Mouse (Mus musculus) ES-Bruce4 (cell line): ENCODE measurements around the gene Gm49342. TPM values are rescaled to one million over a fixed set of nuclear protein-coding genes. Genes with fewer than 3 reads are reported as not detected.
"Not testable (repeated sequence)": the region's sequence is repeated elsewhere in the genome, so short reads cannot be mapped to it uniquely, and the experiment has no call there.

Experiments
- H3K27ac ChIP-seq: 2 replicates; pipeline ENCODE4 v1.5.1; 2012; ENCODE audit warnings: low read length, inconsistent platforms; ENCODE audit not compliant: insufficient read depth
- H3K27me3 ChIP-seq: 2 replicates; pipeline ENCODE4 v1.6.1; 2012; ENCODE audit warnings: mild to moderate bottlenecking, low read length, inconsistent platforms; ENCODE audit not compliant: control insufficient read depth, poor library complexity, insufficient read depth, severe bottlenecking
- H3K36me3 ChIP-seq: 2 replicates; pipeline ENCODE4 v1.6.1; 2012; ENCODE audit warnings: inconsistent platforms, mild to moderate bottlenecking, low read length, moderate library complexity; ENCODE audit not compliant: control insufficient read depth, poor library complexity, insufficient read depth, severe bottlenecking
- H3K4me1 ChIP-seq: one replicate; pipeline ENCODE4 v1.8.1; 2011; ENCODE audit warnings: low read length; ENCODE audit not compliant: control insufficient read depth, insufficient read depth
- H3K4me3 ChIP-seq: 2 replicates; pipeline ENCODE4 v1.5.1; 2011; ENCODE audit warnings: low read depth, mild to moderate bottlenecking, low read length
- H3K9ac ChIP-seq: 2 replicates; pipeline ENCODE4 v1.6.1; 2012; ENCODE audit warnings: low read depth, mild to moderate bottlenecking, inconsistent platforms; ENCODE audit not compliant: poor library complexity, severe bottlenecking
- H3K9me3 ChIP-seq: replicated peaks from 2 replicates; pipeline ENCODE4 v1.6.1; 2012; ENCODE audit warnings: mild to moderate bottlenecking, low read length, inconsistent platforms; ENCODE audit not compliant: control insufficient read depth, poor library complexity, insufficient read depth, severe bottlenecking
- CTCF ChIP-seq: IDR thresholded peaks from one replicate; pipeline ENCODE4 v1.8.1; 2011; ENCODE audit warnings: low read depth, low read length
- EP300 ChIP-seq: IDR thresholded peaks from 2 replicates; pipeline ENCODE4 v1.6.1; 2011; ENCODE audit warnings: low read depth, low read length; ENCODE audit not compliant: insufficient read depth
- POLR2A ChIP-seq: IDR thresholded peaks from one replicate; pipeline ENCODE4 v1.8.1; 2011; ENCODE audit warnings: low read length; ENCODE audit not compliant: insufficient read depth
- polyA plus RNA-seq: library from polyadenylated mRNA; stranded (reverse); fragments of >200 nt; gene quantifications from 2 replicates; pipeline ENCODE4 v1.2.4, GENCODE M21; 2011; ENCODE audit warnings: low read depth; ENCODE audit not compliant: missing spikeins, insufficient read depth, insufficient read length

Gm49342 gene
- polyA plus RNA-seq, 1 experiment, result 24.9 TPM

- TF ChIP-seq POLR2A (no peak), EP300 (0 out of 2 replicates have a peak, but pooled peaks have one; percentile 73)
- Histone ChIP-seq H3K9ac (peak overlapping the region; percentile 52), H3K36me3 (no peaks in the 10 kb centered on the region), H3K9me3 (no peaks in the 10 kb centered on the region), H3K4me3 (peak overlapping the region; percentile 29; the same call in 1 of the 2 replicates), H3K27ac (peak overlapping the region; percentile 77), H3K27me3 (no peaks in the 10 kb centered on the region), H3K4me1 (peaks cover 5% of the 10 kb centered on the region)
Observed at GRCm38 (mm10) chr14:50976674-50977073, 32.4 kb downstream of the Gm49342 start.

DNA sequence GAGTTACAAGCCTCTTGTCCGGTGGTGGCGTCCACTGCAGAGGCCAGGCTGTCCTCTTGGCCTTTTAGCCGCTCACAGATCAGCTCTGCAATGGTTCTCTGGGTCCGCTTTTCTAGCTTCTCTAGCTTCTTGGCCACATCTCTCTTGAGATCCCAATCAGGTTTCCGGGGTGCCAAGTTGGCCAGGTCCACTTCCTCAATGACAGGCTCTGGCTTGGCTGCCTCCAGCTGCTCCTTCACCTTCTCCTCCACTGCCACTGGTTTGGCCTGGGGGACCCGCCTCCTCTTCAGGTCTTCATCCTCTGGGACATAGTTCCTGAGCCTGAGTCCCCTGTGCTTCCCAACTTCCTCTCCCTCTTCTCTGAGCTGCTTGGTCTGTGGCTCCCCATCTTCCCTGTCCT lies 34.1 kb downstream of the Gm49342 start:
- 0 out of 2 replicates have a peak overlapping the region, but pooled peaks have one; percentile 34 for H3K9ac ChIP-seq
- not testable (repeated sequence) for H3K27ac ChIP-seq, H3K4me3 ChIP-seq, H3K4me1 ChIP-seq, H3K27me3 ChIP-seq, H3K36me3 ChIP-seq, H3K9me3 ChIP-seq

DNA sequence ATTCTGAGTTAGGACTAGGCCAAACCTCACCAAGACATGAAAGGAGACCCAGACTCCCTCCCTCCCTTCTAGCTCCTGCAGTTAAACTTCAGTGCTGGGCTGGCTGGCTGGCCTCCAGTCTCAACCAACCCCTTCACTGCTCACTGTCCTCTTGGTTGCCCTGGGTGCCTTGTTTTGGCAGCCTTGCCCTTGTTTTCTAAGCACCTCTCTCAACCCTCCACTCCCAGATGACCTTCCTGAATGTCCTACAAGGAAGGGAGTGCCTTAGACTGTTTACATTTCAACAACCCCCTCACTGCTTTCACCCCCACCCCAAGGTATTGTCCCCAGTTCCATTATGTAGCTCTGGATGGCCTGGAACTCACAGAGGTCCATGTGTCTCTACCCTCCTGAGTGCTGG lies 35.3 kb downstream of the Gm49342 start:
- Histone ChIP-seq H3K4me1 (peaks cover 2% of the 10 kb centered on the region), H3K9me3 (no peaks in the 10 kb centered on the region), H3K4me3 (no peak overlapping the region), H3K9ac (no peak overlapping the region), H3K36me3 (no peaks in the 10 kb centered on the region), H3K27me3 (no peaks in the 10 kb centered on the region), H3K27ac (peak overlapping the region; percentile 69)
- TF ChIP-seq EP300 (peak; percentile 92), POLR2A (no peak)

DNA sequence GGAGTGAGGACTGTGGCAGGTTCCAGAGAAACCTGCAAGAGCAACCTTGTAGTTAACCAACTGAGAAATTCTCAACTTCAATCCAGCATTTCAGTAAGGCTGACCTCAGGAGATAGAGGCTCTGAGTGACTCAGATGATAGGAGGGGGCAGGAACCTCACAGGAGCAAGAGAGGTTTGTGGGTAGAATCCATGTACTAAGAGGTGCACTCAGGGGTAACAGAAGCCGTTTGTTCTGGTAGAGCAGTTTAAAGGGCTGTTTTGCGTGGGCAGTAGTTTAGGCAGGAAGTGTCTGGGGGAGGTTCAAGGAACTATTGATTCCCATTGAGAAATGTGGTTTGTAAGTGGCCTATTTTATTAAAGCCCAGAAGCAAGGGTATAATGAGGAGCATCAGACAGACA lies 36.9 kb downstream of the Gm49342 start:
- no peak for TF ChIP-seq POLR2A
- TF ChIP-seq CTCF, result no peak
- no peak for TF ChIP-seq EP300
- Histone ChIP-seq H3K9ac (no peak overlapping the region), H3K9me3 (no peaks in the 10 kb centered on the region), H3K27ac (no peak overlapping the region), H3K27me3 (no peaks in the 10 kb centered on the region), H3K36me3 (no peaks in the 10 kb centered on the region), H3K4me1 (peaks cover 2% of the 10 kb centered on the region), H3K4me3 (no peak overlapping the region)

GRCm38 (mm10) chr14:50981837-50982236 lies 37.5 kb downstream of the Gm49342 start:
- no peak overlapping the region for H3K9ac ChIP-seq
- no peak overlapping the region for H3K4me3 ChIP-seq
- H3K9me3 ChIP-seq, result no peaks in the 10 kb centered on the region
- H3K4me1 ChIP-seq, result peaks cover 2% of the 10 kb centered on the region
- TF ChIP-seq CTCF (no peak), POLR2A (no peak), EP300 (no peak)
- no peaks in the 10 kb centered on the region for H3K27me3 ChIP-seq
- no peaks in the 10 kb centered on the region for H3K36me3 ChIP-seq
- no peak overlapping the region for H3K27ac ChIP-seq

- Histone ChIP-seq H3K27ac (no peak overlapping the region), H3K4me1 (no peaks in the 10 kb centered on the region), H3K9me3 (no peaks in the 10 kb centered on the region), H3K27me3 (no peaks in the 10 kb centered on the region), H3K36me3 (no peaks in the 10 kb centered on the region), H3K4me3 (no peak overlapping the region), H3K9ac (no peak overlapping the region)
- TF ChIP-seq EP300, result no peak
- TF ChIP-seq CTCF, result no peak
- no peak for TF ChIP-seq POLR2A
Observed at GRCm38 (mm10) chr14:50987668-50988067, 43.4 kb downstream of the Gm49342 start.
